Mouse (Mus musculus) CH12.LX (cell line): ENCODE measurements around the gene Npnt. TPM values are rescaled to one million over a fixed set of nuclear protein-coding genes. Genes with fewer than 3 reads are reported as not detected.

ENCODE experiments used
- DNase-seq: peaks from one replicate; pipeline ENCODE4 v3.0.0-alpha.2; 2013; ENCODE audit errors: extremely low read depth
- H3K27ac ChIP-seq: 2 replicates; pipeline ENCODE4 v1.5.1; 2012; ENCODE audit warnings: low read depth, mild to moderate bottlenecking, control low read depth, moderate library complexity; ENCODE audit not compliant: insufficient read depth
- H3K27me3 ChIP-seq: replicated peaks from 2 replicates; pipeline ENCODE3; 2012; ENCODE audit warnings: inconsistent platforms
- H3K36me3 ChIP-seq, 2 experiments: replicated peaks in 1 of 2; 2 replicates each; pipeline versions ENCODE3 to v1.6.1; 2012; ENCODE audit warnings: inconsistent platforms in 1 of 2, low read length in 1 of 2, mild to moderate bottlenecking in 1 of 2, mixed read lengths in 1 of 2, moderate library complexity in 1 of 2; ENCODE audit not compliant: control insufficient read depth in 1 of 2, insufficient read depth in 1 of 2
- H3K4me1 ChIP-seq, 2 experiments: 2 replicates each; pipeline ENCODE4 v1.6.1; 2012; ENCODE audit warnings: inconsistent platforms in 1 of 2, moderate library complexity in 1 of 2; ENCODE audit not compliant: insufficient read depth in 2 of 2, control insufficient read depth in 1 of 2
- H3K4me2 ChIP-seq: 2 replicates; pipeline ENCODE4 v1.6.1; 2012; ENCODE audit warnings: low read depth, mild to moderate bottlenecking, control low read depth; ENCODE audit not compliant: poor library complexity, insufficient read depth, severe bottlenecking
- H3K4me3 ChIP-seq, 3 experiments: fragments of 150-350 bp in 1 of 3; sonication (generic) in 1 of 3; replicated peaks in 1 of 3; 2 replicates each; pipeline versions ENCODE3 to v1.5.1; 2011 to 2012; ENCODE audit warnings: low read depth in 2 of 3, low read length in 2 of 3, mild to moderate bottlenecking in 2 of 3, moderate library complexity in 2 of 3, control low read depth in 1 of 3, improper control_type of control experiment in 1 of 3, inconsistent platforms in 1 of 3, mixed read lengths in 1 of 3; ENCODE audit not compliant: poor library complexity in 1 of 3
- H3K79me2 ChIP-seq: replicated peaks from 2 replicates; pipeline ENCODE4 v1.6.1; 2012; ENCODE audit warnings: mild to moderate bottlenecking, moderate library complexity; ENCODE audit not compliant: control insufficient read depth, poor library complexity, insufficient read depth, severe bottlenecking; ENCODE audit errors: extremely low read depth
- H3K9ac ChIP-seq: 2 replicates; pipeline ENCODE4 v1.6.1; 2012; ENCODE audit warnings: low read depth, mild to moderate bottlenecking, control low read depth, moderate library complexity; ENCODE audit not compliant: insufficient read depth
- H3K9me3 ChIP-seq: replicated peaks from 2 replicates; pipeline ENCODE3; 2012; ENCODE audit warnings: low read length, inconsistent platforms, mixed read lengths
- CHD1 ChIP-seq: IDR thresholded peaks from 2 replicates; pipeline ENCODE4 v1.6.1; 2012; ENCODE audit warnings: low read depth, low read length, improper control_type of control experiment, inconsistent platforms
- CHD2 ChIP-seq: IDR thresholded peaks from 2 replicates; pipeline ENCODE4 v1.6.1; 2011; ENCODE audit warnings: low read length, improper control_type of control experiment
- CTCF ChIP-seq, 2 experiments: IDR thresholded peaks in 1 of 2; conservative IDR thresholded peaks in 1 of 2; 2 replicates each; pipeline ENCODE4 v1.5.1; 2011 to 2012; ENCODE audit warnings: low read depth in 2 of 2, low read length in 2 of 2, improper control_type of control experiment in 1 of 2, inconsistent platforms in 1 of 2, mild to moderate bottlenecking in 1 of 2, moderate library complexity in 1 of 2
- E2F4 ChIP-seq: IDR thresholded peaks from 2 replicates; pipeline ENCODE4 v1.6.1; 2011; ENCODE audit warnings: low read depth, low read length, improper control_type of control experiment; ENCODE audit not compliant: insufficient replicate concordance
- ELF1 ChIP-seq: IDR thresholded peaks from 2 replicates; pipeline ENCODE4 v1.6.1; 2014; ENCODE audit warnings: low read depth, mild to moderate bottlenecking, inconsistent platforms, low read length, improper control_type of control experiment
- EP300 ChIP-seq: IDR thresholded peaks from 2 replicates; pipeline ENCODE4 v1.6.1; 2011; ENCODE audit warnings: low read length, improper control_type of control experiment
- ETS1 ChIP-seq: conservative IDR thresholded peaks from 2 replicates; pipeline ENCODE4 v1.6.1; 2012; ENCODE audit warnings: low read depth, mild to moderate bottlenecking, inconsistent platforms, low read length, improper control_type of control experiment, moderate library complexity
- HCFC1 ChIP-seq: IDR thresholded peaks from 2 replicates; pipeline ENCODE4 v1.6.1; 2012; ENCODE audit warnings: low read depth, mild to moderate bottlenecking, inconsistent platforms, low read length, improper control_type of control experiment
- JUN ChIP-seq: IDR thresholded peaks from 2 replicates; pipeline ENCODE4 v1.6.1; 2011; ENCODE audit warnings: low read depth, mild to moderate bottlenecking, low read length, improper control_type of control experiment, moderate library complexity; ENCODE audit not compliant: insufficient read depth
- KAT2A ChIP-seq: IDR thresholded peaks from 2 replicates; pipeline ENCODE4 v1.6.1; 2012; ENCODE audit warnings: low read length, improper control_type of control experiment, inconsistent platforms; ENCODE audit not compliant: insufficient replicate concordance
- MAX ChIP-seq: IDR thresholded peaks from 2 replicates; pipeline ENCODE4 v1.6.1; 2011; ENCODE audit warnings: low read length, improper control_type of control experiment
- NELFE ChIP-seq: IDR thresholded peaks from 2 replicates; pipeline ENCODE4 v1.6.1; 2011; ENCODE audit warnings: low read depth, low read length, improper control_type of control experiment
- NRF1 ChIP-seq: IDR thresholded peaks from 2 replicates; pipeline ENCODE4 v1.6.1; 2014; ENCODE audit warnings: low read depth, mild to moderate bottlenecking, inconsistent platforms, low read length, improper control_type of control experiment, moderate library complexity
- PAX5 ChIP-seq: IDR thresholded peaks from 2 replicates; pipeline ENCODE4 v1.6.1; 2012; ENCODE audit warnings: low read length, inconsistent platforms, mixed read lengths
- POLR2A ChIP-seq: IDR thresholded peaks from 2 replicates; pipeline ENCODE4 v1.6.1; 2011; ENCODE audit warnings: low read depth, mild to moderate bottlenecking, improper control_type of control experiment, low read length
- RCOR1 ChIP-seq: conservative IDR thresholded peaks from 2 replicates; pipeline ENCODE4 v1.6.1; 2012; ENCODE audit warnings: low read depth, mild to moderate bottlenecking, inconsistent platforms, low read length, improper control_type of control experiment
- SIN3A ChIP-seq: IDR thresholded peaks from 2 replicates; pipeline ENCODE4 v1.6.1; 2012; ENCODE audit warnings: low read length, improper control_type of control experiment, inconsistent platforms
- TBP ChIP-seq: conservative IDR thresholded peaks from 2 replicates; pipeline ENCODE4 v1.6.1; 2011; ENCODE audit warnings: low read depth, low read length, improper control_type of control experiment
- TCF12 ChIP-seq: IDR thresholded peaks from 2 replicates; pipeline ENCODE4 v1.6.1; 2014; ENCODE audit warnings: low read depth, mild to moderate bottlenecking, inconsistent platforms, low read length, improper control_type of control experiment
- UBTF ChIP-seq: IDR thresholded peaks from 2 replicates; pipeline ENCODE4 v1.6.1; 2012; ENCODE audit warnings: low read depth, mild to moderate bottlenecking, inconsistent platforms, low read length, improper control_type of control experiment, moderate library complexity
- ZC3H11A ChIP-seq: IDR thresholded peaks from 2 replicates; pipeline ENCODE4 v1.6.1; 2012; ENCODE audit warnings: low read depth, mild to moderate bottlenecking, inconsistent platforms, low read length, improper control_type of control experiment
- ZKSCAN1 ChIP-seq: IDR thresholded peaks from 2 replicates; pipeline ENCODE4 v1.6.1; 2012; ENCODE audit warnings: low read depth, inconsistent platforms, low read length, improper control_type of control experiment, borderline replicate concordance
- ZNF384 ChIP-seq: IDR thresholded peaks from 2 replicates; pipeline ENCODE4 v1.6.1; 2012; ENCODE audit warnings: low read depth, low read length, improper control_type of control experiment, inconsistent platforms
- dilution Hi-C: fragments of 300-500 bp; cut with MboI; formaldehyde crosslinking; loops from 2 replicates; pipeline ENCODE4 v1.14.3; 2020; ENCODE audit warnings: low sequenced_read_pairs; ENCODE audit not compliant: extremely low pct_unique_long_range_greater_than_20kb, extremely low pct_ligation_motif_present
- in situ Hi-C: fragments of 300-500 bp; cut with MboI; formaldehyde crosslinking; loops from 3 replicates; pipeline ENCODE4 v1.14.3; 2019; ENCODE audit warnings: low sequenced_read_pairs, low pct_ligation_motif_present, low pct_unique_long_range_greater_than_20kb, mixed read lengths
- polyA plus RNA-seq: library from polyadenylated mRNA; unstranded; fragments of >175 nt; gene quantifications from 2 replicates; pipeline ENCODE4 v1.2.1, GENCODE M21; 2012; ENCODE audit warnings: low read depth; ENCODE audit not compliant: insufficient read length
- total RNA-seq, 2 experiments: library from RNA; depleted of rRNA; stranded (reverse); fragments of 300-350 nt in 1 of 2; fragments of >200 nt in 1 of 2; gene quantifications; 2 replicates each; pipeline ENCODE4 v1.2.3; 2012 to 2014

Npnt gene
- total and polyA plus RNA-seq, 3 experiments, result 0.08 to 1.0 (median 0.20) TPM

DNA sequence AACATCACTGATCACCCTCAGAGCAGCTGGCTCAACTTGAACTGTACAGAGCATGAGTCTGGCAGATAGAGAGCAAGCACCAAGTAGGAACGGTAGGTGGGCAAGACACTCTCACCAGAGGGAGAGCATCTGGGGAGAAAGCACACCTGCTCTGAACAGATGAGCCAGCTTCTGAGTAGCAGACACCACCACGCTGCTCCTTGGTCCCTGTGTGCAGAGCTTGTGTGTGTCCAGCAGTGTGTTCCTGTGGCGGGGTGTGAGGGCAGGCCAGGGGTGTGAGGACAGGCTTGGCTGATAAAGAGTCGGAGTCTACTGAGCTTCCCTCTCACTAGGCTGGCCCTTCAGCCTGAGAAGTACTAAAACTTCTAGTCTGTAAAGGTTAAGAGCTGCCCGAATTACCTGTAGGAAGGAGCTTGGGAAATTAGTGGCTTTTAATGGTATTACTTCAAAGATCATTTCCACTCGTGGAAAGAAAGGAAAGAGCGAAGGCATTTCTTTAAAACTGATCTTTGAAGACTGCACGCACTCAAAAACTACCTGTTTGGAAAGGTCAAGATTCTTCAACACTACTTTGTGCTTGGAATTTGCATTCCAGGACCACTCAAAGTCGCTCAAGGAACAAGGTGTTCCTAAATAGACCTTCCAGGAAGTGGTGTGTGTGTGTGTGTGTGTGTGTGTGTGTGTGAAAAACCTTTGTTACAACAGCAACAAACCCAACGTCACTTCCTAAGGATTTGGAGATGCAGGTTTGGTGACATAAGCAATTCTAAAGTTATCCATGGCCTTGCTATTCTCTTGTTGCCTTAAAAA lies 9.7 kb downstream of the Npnt start:
- TF ChIP-seq CHD2, result no peak
- no peak for TF ChIP-seq RCOR1
- TF ChIP-seq JUN, result no peak
- TF ChIP-seq PAX5, result no peak
- no peak for TF ChIP-seq NELFE
- TF ChIP-seq CHD1, result no peak
- no peak for TF ChIP-seq ETS1
- TF ChIP-seq SIN3A, result no peak
- TF ChIP-seq UBTF, result no peak
- no peak for TF ChIP-seq HCFC1
- no peak for TF ChIP-seq KAT2A
- no peak for TF ChIP-seq MAX
- no peak for TF ChIP-seq TBP
- TF ChIP-seq TCF12, result no peak
- TF ChIP-seq ZC3H11A, result no peak
- no peak for TF ChIP-seq ELF1
- no peak for TF ChIP-seq E2F4
- no peak for TF ChIP-seq EP300
- no peak for TF ChIP-seq CTCF (conservative IDR thresholded peaks at IDR 0.05 in 1 of 2, IDR thresholded peaks at IDR 0.05 in 1 of 2; ENCODE audit: low read depth in 2 of 2, low read length in 2 of 2)
- H3K4me1 ChIP-seq, result no peaks in the 10 kb centered on the region; a peak in 1 of 4 replicates
- H3K36me3 ChIP-seq, result no peaks in the 10 kb centered on the region
- H3K9ac ChIP-seq, result no peak overlapping the region
- in situ Hi-C loops (no loop called here), dilution Hi-C loops (no loop called here)
- no peak overlapping the region for H3K27ac ChIP-seq
- no peak overlapping the region for H3K4me2 ChIP-seq
- no peaks in the 10 kb centered on the region for H3K9me3 ChIP-seq
- DNase-seq, result no peak
- no peaks in the 10 kb centered on the region for H3K79me2 ChIP-seq
- H3K4me3 ChIP-seq, result no peak overlapping the region
- H3K27me3 ChIP-seq, result no peaks in the 10 kb centered on the region

DNA sequence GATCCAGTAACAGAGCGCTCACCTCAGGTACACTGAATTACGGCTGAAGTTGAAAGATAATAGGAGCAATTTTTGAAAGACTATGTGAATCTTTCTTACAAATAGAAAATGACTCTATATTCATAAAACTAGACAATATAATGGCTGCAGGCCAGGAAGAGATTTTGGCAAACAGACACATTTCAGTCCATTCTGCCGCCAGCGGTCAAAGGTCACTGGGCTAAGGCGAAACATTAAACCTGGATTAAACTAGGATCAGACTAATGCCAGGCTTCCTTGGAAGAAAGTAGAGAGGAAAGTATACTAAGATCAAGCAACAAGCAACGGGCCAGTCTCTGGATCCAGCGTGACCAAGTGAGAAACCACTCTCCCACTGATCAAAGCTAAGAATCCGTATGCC lies 11.1 kb downstream of the Npnt start:
- TF ChIP-seq HCFC1 (no peak), POLR2A (no peak), E2F4 (no peak), NRF1 (no peak), CTCF (conservative IDR thresholded peaks at IDR 0.05 in 1 of 2, IDR thresholded peaks at IDR 0.05 in 1 of 2; ENCODE audit: low read depth in 2 of 2, low read length in 2 of 2) (no peak), ZKSCAN1 (no peak), EP300 (no peak), ZNF384 (no peak), UBTF (no peak), CHD1 (no peak), ZC3H11A (no peak), TBP (no peak)
- TF ChIP-seq, all 38 proteins: peak for 0
- no peak overlapping the region for H3K4me2 ChIP-seq
- H3K4me1 ChIP-seq, result no peaks in the 10 kb centered on the region; a peak in 1 of 4 replicates
- no peak overlapping the region for H3K27ac ChIP-seq
- H3K27me3 ChIP-seq, result no peaks in the 10 kb centered on the region
- no peak overlapping the region for H3K4me3 ChIP-seq
- H3K36me3 ChIP-seq, result no peaks in the 10 kb centered on the region
- H3K79me2 ChIP-seq, result no peaks in the 10 kb centered on the region
- no peaks in the 10 kb centered on the region for H3K9me3 ChIP-seq
- in situ Hi-C loops (no loop called here), dilution Hi-C loops (no loop called here)
- DNase-seq, result no peak
- no peak overlapping the region for H3K9ac ChIP-seq
